Mouse (Mus musculus): ENCODE results near the gene Cckbr.

The Cckbr gene

GRCm38 (mm10) chr7:105497881-105498280 lies 72.3 kb downstream of the Cckbr start:
- DNase-seq, result no peak

GRCm38 (mm10) chr7:105498854-105499492 lies 73.4 kb downstream of the Cckbr start:
- DNase-seq, result no peak

DNA sequence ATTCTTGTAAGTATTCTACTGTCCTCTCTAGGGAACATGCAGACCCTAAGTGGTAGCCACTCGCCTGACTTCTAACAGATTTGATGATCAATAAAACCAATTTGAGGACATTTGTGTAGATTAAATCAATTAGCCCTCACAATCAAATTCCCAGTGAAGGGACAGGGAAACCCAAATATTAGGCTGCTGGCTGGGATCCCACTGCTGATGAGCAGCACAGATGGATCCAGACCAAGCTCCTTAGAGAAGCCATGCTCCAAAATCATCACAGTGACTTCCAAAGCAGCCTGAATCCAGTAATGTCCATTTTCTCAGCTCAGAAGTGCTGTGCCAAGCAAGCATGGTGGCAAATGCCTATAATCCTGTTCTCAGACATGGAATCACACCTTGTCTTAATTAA lies 74.1 kb downstream of the Cckbr start:
- no peak for DNase-seq

DNA sequence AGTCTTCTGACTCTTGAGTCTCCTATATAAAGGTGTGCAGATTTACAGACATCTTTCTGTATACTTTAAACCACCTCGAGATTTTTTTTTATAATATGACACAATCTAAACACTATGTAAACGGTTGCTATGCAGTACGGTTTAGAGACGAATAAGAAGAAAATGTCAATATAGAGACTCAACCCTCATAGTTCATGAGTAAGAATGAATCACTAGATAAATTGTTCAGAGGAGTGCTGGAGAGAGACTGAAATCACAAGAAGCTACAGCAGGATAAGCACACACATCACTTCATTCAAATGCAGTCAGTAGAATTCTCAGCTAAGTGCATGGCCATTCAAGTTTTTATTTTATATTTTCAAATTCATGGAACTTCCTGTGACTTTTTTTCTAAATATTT lies 76.5 kb downstream of the Cckbr start:
- DNase-seq, result no peak

GRCm38 (mm10) chr7:105507257-105507656 lies 81.7 kb downstream of the Cckbr start:
- DNase-seq, result no peak

GRCm38 (mm10) chr7:105510143-105510542 lies 84.6 kb downstream of the Cckbr start:
- no peak for DNase-seq

DNA sequence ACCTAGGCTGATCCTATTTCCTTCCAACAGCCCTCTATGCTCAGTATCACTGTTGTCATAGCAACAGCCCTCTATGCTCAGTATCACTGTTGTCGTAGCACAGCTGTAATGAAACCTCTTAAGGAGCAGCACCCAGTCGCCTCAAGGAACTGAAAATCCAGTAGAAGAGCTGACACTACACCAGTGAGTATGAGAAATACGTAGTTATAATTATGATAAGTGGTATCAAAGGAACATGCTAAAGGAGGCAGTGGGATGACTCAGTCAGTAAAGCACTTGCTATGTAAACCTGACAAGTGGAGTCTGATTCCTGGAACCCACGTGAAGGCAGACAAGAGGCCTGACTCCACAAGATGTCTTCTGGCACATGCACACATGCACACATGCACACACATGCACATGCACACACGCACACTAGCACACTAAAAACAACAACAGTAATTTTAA lies 88.3 kb downstream of the Cckbr start:
- DNase-seq, result no peak

DNA sequence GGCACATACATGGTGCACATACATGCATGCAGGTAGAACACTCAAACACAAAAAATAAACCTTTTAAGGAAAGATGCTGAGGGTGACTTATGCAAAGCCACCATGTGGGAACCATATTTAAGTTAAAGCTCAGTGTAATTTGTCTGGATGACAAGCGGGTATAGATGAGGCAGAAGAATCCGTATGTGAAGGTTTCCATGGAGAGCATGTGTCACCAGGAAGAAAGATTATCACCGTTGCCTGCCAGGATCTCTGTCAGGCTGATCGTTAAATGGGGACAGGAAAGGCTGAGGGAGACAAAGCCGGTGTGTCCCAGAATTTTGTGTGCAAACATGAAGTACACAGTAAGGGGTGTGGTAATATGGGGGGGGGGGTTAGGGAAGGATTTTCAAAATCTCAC lies 89.0 kb downstream of the Cckbr start:
- no peak for DNase-seq

DNA sequence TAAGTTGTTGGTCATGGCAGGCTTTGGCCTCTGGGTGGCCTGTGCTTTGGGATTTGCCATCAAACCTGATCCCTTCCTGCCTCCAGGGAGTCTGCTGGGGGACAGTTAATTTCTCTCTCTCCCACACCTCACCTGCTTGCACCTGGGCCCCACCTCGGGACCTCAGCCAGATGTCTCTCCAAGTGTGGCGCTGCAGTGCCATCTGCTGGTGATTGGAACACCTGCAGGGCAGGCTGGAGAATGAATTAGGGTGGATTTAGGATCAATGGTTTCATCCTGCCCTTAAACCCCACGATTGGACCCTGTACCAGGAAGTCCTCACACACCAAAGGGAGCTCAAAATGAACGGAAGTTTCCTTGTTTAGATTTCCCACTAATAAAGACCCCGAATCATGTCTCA lies 89.6 kb downstream of the Cckbr start:
- peak; percentile 14 to 25 for DNase-seq

- no peak for DNase-seq
Observed at GRCm38 (mm10) chr7:105516669-105517360, 91.3 kb downstream of the Cckbr start.

DNA sequence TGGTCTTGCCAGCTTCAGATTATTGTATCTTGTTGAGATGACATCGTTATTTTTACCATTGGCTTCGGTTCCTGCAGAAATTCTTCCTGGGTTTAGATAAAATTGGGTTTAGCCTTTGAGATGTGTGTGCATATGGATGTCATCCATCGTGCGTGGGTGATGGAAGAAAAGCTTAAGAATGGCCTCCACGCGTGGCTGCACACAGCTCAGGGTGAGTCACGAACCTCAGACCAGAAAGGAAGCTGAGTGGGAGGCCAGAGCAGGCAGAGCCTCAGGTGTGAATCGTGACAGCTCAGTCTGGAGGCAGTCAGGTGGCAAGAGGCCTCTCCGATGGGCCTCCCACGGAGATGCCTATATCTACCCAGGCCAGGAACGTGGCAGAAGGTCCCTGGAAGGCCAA lies 93.8 kb downstream of the Cckbr start:
- no peak for DNase-seq

- no peak for DNase-seq
Observed at GRCm38 (mm10) chr7:105519771-105520170, 94.2 kb downstream of the Cckbr start.

GRCm38 (mm10) chr7:105520201-105520600 lies 94.7 kb downstream of the Cckbr start:
- DNase-seq, result no peak

All from thymus, adult 18-20 months (tissue).